Mouse (Mus musculus): ENCODE measurements around the gene Dock1.

GRCm38 (mm10) chr7:134880431-134880830 lies 210.0 kb downstream of the Dock1 start:
- TF ChIP-seq CHD1 (IDR thresholded peaks at IDR 0.05; ENCODE audit: low read depth, low read length), result no peak
- no peak for TF ChIP-seq POLR2A (IDR thresholded peaks at IDR 0.05; ENCODE audit: low read depth, low read length)
- TF ChIP-seq CTCF (conservative IDR thresholded peaks at IDR 0.05 in 1 of 2, IDR thresholded peaks at IDR 0.05 in 1 of 2; ENCODE audit: low read depth in 2 of 2, low read length in 2 of 2), result no peak
- no peak for TF ChIP-seq MAX (IDR thresholded peaks at IDR 0.05; ENCODE audit: low read length)
- TF ChIP-seq HCFC1 (IDR thresholded peaks at IDR 0.05; ENCODE audit: low read depth, low read length), result no peak
- no peak for TF ChIP-seq USF2 (conservative IDR thresholded peaks at IDR 0.05; ENCODE audit: low read depth, low read length)
- no peak for TF ChIP-seq E2F4 (IDR thresholded peaks at IDR 0.05; ENCODE audit: insufficient replicate concordance, low read depth, low read length)
- TF ChIP-seq USF1 (IDR thresholded peaks at IDR 0.05; ENCODE audit: low read depth, low read length), result no peak
- TF ChIP-seq EP300 (IDR thresholded peaks at IDR 0.05; ENCODE audit: low read length), result no peak

Measured in CH12.LX (cell line).